Mouse (Mus musculus) stomach, postnatal 0 days (tissue): ENCODE data around the gene Akr1b8. TPM values are rescaled to one million over a fixed set of nuclear protein-coding genes. Genes with fewer than 3 reads are reported as not detected.
A peak's percentile ranks its signal among the peaks of the same experiment; 100 is the strongest.
"Not testable (repeated sequence)": the region's sequence is repeated elsewhere in the genome, so short reads cannot be mapped to it uniquely, and the experiment has no call there.

ENCODE experiments used
- ATAC-seq: fragments of 200-750 bp; cut with Nextera tagmentation; 2 replicates; pipeline ENCODE4 v1.8.0; 2017; ENCODE audit not compliant: low FRiP score, low TSS enrichment
- DNase-seq: peaks from one replicate; pipeline ENCODE4 v3.0.0-alpha.2; 2016; ENCODE audit warnings: low spot score
- H3K27ac ChIP-seq: fragments of 300-500 bp; sonication (generic); replicated peaks from 2 replicates; pipeline ENCODE4 v1.5.1; 2014; ENCODE audit warnings: mild to moderate bottlenecking, control low read depth
- H3K27me3 ChIP-seq: fragments of 300-500 bp; sonication (generic); 2 replicates; pipeline ENCODE4 v1.6.1; 2014; ENCODE audit warnings: low read length; ENCODE audit not compliant: control insufficient read depth, insufficient read depth
- H3K36me3 ChIP-seq: fragments of 300-500 bp; sonication (generic); 2 replicates; pipeline ENCODE4 v1.6.1; 2014; ENCODE audit warnings: low read length, mixed read lengths; ENCODE audit not compliant: control insufficient read depth, insufficient read depth
- H3K4me1 ChIP-seq: fragments of 300-500 bp; sonication (generic); replicated peaks from 2 replicates; pipeline ENCODE4 v1.6.1; 2014; ENCODE audit warnings: antibody characterized with exemption; ENCODE audit not compliant: control insufficient read depth, insufficient read depth
- H3K4me2 ChIP-seq: fragments of 300-500 bp; sonication (generic); replicated peaks from 2 replicates; pipeline ENCODE4 v1.6.1; 2014; ENCODE audit warnings: low read depth, mild to moderate bottlenecking, control low read depth, moderate library complexity
- H3K4me3 ChIP-seq: fragments of 300-500 bp; sonication (generic); 2 replicates; pipeline ENCODE4 v1.5.1; 2014; ENCODE audit warnings: low read depth, low read length, control low read depth
- H3K9ac ChIP-seq: fragments of 300-500 bp; sonication (generic); 2 replicates; pipeline ENCODE4 v1.6.1; 2014; ENCODE audit warnings: mild to moderate bottlenecking, low read length, control low read depth, mixed read lengths
- H3K9me3 ChIP-seq: fragments of 300-500 bp; sonication (generic); 2 replicates; pipeline ENCODE4 v1.6.1; 2016; ENCODE audit warnings: low read length; ENCODE audit not compliant: control insufficient read depth
- CTCF ChIP-seq: IDR thresholded peaks from 2 replicates; pipeline ENCODE4 v1.5.1; 2016; ENCODE audit warnings: antibody characterized with exemption, low read depth, mild to moderate bottlenecking, moderate library complexity
- EP300 ChIP-seq: optimal IDR thresholded peaks from 2 replicates; pipeline ENCODE3; 2016; ENCODE audit warnings: antibody characterized with exemption
- WGBS: fragments of 180-500 bp; shearing (Covaris S2); extraction: QIAGEN DNeasy Blood & Tissue Kit; methylation state at CpG from one replicate; pipeline ENCODE4 v1.1.7; 2014; 5-methylcytosine and 5-hydroxymethylcytosine counted together
- polyA plus RNA-seq: library from polyadenylated mRNA; unstranded; fragments of >200 nt; fragmentation: Nextera tagmentation; extraction: Ambion mirVana; gene quantifications from 2 replicates; pipeline ENCODE4 v1.2.1, GENCODE M21; 2015

Gene Akr1b8
- polyA plus RNA-seq, 1 experiment from 2014 or later: 96.1 TPM

- H3K36me3 ChIP-seq: no peaks in the 10 kb centered on the region
- no peak for ATAC-seq
- H3K9ac ChIP-seq: no peak overlapping the region
- no peaks in the 10 kb centered on the region for H3K9me3 ChIP-seq
- 20% methylated on average over 9 of the region's 9 CpGs for whole genome bisulfite sequencing
- H3K4me2 ChIP-seq: no peak overlapping the region
- H3K4me3 ChIP-seq: no peak overlapping the region
- H3K4me1 ChIP-seq: no peaks in the 10 kb centered on the region; the same call in 1 of the 2 replicates
- TF ChIP-seq EP300 (no peak), CTCF (0 out of 2 replicates have a peak, but pooled peaks have one; percentile 1)
- DNase-seq: no peak
- H3K27ac ChIP-seq: no peak overlapping the region
- H3K27me3 ChIP-seq: no peaks in the 10 kb centered on the region
These were observed 9.0 kb upstream of the Akr1b8 start for GRCm38 (mm10) chr6:34344935-34345334.

- 51% methylated on average over 14 of the region's 14 CpGs for WGBS
These were observed 7.6 kb upstream of the Akr1b8 start for GRCm38 (mm10) chr6:34346096-34346898.

GRCm38 (mm10) chr6:34350037-34350699 lies 3.8 kb upstream of the Akr1b8 start:
- Histone ChIP-seq H3K9ac (no peak overlapping the region), H3K4me3 (no peak overlapping the region), H3K9me3 (no peaks in the 10 kb centered on the region), H3K27ac (peak overlapping the region; percentile 40; the same call in 1 of the 2 replicates), H3K4me1 (no peaks in the 10 kb centered on the region; the same call in 1 of the 2 replicates), H3K4me2 (no peak overlapping the region), H3K27me3 (no peaks in the 10 kb centered on the region), H3K36me3 (no peaks in the 10 kb centered on the region)
- 62% methylated on average over 12 of the region's 12 CpGs for WGBS
- TF ChIP-seq EP300 (no peak), CTCF (no peak)
- ATAC-seq (peak; percentile 90), DNase-seq (peak; percentile 41)

More at GRCm38 (mm10) chr6:34346096-34346898, 7.6 kb upstream of the Akr1b8 start:
- DNase-seq (peak; percentile 76), ATAC-seq (0 out of 2 replicates have a peak, but pooled peaks have one; percentile 34)
- Histone ChIP-seq H3K4me3 (no peak overlapping the region), H3K36me3 (no peaks in the 10 kb centered on the region), H3K4me1 (no peaks in the 10 kb centered on the region; the same call in 1 of the 2 replicates), H3K9me3 (no peaks in the 10 kb centered on the region), H3K27me3 (no peaks in the 10 kb centered on the region), H3K4me2 (no peak overlapping the region), H3K27ac (no peak overlapping the region), H3K9ac (no peak overlapping the region)
- TF ChIP-seq CTCF (peak; percentile 96), EP300 (no peak)

GRCm38 (mm10) chr6:34351481-34351880 lies 2.4 kb upstream of the Akr1b8 start:
- H3K27me3 ChIP-seq, ATAC-seq, H3K9me3 ChIP-seq, DNase-seq, H3K9ac ChIP-seq, H3K27ac ChIP-seq, H3K4me1 ChIP-seq, H3K4me3 ChIP-seq, H3K4me2 ChIP-seq, H3K36me3 ChIP-seq: not testable (repeated sequence)
- WGBS: 48% methylated on average over 9 of the region's 10 CpGs

- no peak overlapping the region for H3K27ac ChIP-seq
- H3K9ac ChIP-seq: no peak overlapping the region
- H3K4me2 ChIP-seq: no peak overlapping the region
- ATAC-seq: no peak
- no peaks in the 10 kb centered on the region for H3K36me3 ChIP-seq
- H3K9me3 ChIP-seq: no peaks in the 10 kb centered on the region
- DNase-seq: no peak
- H3K4me3 ChIP-seq: no peak overlapping the region
- H3K27me3 ChIP-seq: no peaks in the 10 kb centered on the region
- WGBS: 90% methylated on average over 3 of the region's 3 CpGs
- H3K4me1 ChIP-seq: no peaks in the 10 kb centered on the region
- TF ChIP-seq CTCF: no peak
- TF ChIP-seq EP300: no peak
These were observed 1.5 kb upstream of the Akr1b8 start for GRCm38 (mm10) chr6:34352401-34352800.
